Mouse (Mus musculus) heart, postnatal 0 days (tissue): ENCODE measurements around the gene Cwc25.

Experiments
- CTCF ChIP-seq: IDR thresholded peaks from 2 replicates; pipeline ENCODE4 v1.5.1; 2016; ENCODE audit warnings: antibody characterized with exemption, control low read depth, low read depth
- EP300 ChIP-seq: IDR thresholded peaks from 2 replicates; pipeline ENCODE4 v1.6.1; 2016; ENCODE audit warnings: antibody characterized with exemption, low read depth

DNA sequence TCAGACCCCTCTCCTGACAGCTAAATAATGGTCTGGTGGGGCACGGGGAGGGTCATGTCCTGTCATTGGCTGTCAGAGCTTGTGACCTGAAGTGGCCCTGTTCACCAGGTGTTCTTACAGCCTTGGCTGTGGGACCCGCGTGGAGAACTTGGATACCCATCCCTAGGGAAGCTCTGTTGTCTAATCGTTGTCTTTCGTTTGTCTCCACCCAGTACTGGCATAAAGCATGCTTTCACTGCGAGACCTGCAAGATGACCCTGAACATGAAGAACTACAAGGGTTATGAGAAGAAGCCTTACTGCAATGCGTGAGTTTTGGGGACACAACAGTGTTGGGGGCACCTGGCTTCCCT is 40.2 kb upstream of the Cwc25 start:
- TF ChIP-seq CTCF (no peak), EP300 (no peak)
